Mouse (Mus musculus): ENCODE results near the gene Psma7.

Psma7 gene

DNA sequence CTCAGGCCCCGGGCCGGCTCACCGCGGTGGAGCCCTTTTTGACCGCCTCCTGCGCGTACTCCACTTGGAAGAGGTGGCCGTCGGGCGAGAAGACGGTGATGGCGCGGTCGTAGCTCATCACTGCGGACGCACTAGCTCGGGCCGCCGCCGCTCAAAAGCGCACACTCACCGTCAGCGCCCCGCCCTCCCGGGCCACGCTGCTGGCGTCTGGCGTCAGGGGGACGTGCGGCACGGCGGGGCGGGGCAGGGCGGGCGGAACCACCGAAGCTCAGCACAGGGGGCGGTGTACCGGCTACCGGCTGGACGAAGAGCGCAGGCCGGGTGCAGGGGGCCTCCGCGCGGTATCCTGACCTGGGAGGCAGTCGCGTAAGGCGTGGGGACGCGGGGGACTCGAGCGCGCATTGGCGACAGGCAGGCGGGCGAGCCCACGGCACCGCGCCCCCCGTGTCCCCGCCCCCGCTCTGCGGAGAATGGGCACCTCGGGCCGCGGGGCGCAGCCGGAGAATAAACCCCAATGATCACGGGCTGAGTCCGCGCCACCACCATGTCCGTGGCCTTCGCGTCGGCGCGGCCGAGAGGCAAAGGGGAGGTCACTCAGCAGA is at the start of gene Psma7, which contains the start of gene Ss18l1:
Psma7 (minus strand) TSS at position 178 of the 602 bp plus-strand sequence.
Ss18l1 (plus strand) TSS at position 254 of the 602 bp plus-strand sequence.
- DNase-seq (ENCODE audit: low spot score in 2 of 2) = peak; percentile 84 to 88

DNA sequence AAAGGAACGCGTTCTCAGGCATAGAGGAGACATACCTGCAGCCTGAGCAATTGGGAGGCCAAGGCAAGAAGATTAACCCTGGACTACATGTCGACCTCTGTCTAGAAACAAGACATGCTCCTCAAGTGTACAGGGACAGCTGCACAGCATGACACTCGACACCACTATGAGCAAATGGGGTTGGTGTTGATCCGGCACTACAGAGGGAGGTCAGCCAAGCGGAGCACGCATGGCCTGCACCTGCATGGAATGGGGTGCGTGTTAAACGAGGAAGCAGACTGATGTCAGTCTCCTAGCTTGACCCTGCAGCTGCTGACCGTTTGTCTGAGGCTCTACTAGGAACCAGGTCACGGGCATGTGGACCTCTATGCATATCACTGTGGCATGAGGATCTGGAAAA is 48.1 kb upstream of the Psma7 start:
- DNase-seq (ENCODE audit: low spot score in 2 of 2) = no peak

DNA sequence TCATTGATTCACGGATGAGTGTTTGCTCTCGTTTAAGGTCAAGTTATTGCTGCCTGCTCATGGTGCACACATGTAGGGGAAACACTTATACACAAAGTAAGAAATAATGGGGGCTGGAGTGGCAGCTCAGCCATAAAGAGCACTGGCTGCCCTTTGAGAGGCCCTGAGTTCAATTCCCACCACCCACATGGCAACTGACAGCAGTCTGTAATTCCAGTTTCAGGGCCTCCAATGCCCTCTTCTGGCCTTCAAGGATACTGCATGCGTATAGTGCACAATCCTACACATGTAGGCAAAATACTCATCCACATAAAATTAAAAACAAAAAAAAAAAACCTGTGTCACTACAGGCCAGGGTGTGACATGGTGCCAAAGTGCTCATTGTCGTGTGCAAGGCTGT is 45.2 kb upstream of the Psma7 start:
- no peak for DNase-seq (ENCODE audit: low spot score in 2 of 2)

DNA sequence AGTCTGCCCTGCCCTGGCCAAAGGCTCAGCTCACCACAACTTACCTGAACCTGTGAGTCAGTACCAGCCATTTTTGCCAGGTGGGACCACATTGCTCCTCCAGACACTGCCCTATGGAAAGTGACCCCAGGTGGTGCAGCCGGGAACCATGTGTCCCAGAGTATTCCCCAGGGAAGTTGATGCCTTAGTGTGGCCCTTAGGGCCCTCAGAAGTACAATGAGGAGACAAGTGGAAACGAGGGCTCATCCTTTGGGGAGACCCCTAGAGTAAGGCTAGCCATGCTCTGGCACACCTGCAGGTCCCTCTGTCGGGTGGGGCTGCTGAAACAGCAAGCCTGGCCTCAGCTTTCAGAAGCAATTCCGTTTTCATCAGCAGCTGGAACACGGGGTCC is 44.4 kb upstream of the Psma7 start:
- DNase-seq (ENCODE audit: low spot score in 2 of 2) = no peak

DNA sequence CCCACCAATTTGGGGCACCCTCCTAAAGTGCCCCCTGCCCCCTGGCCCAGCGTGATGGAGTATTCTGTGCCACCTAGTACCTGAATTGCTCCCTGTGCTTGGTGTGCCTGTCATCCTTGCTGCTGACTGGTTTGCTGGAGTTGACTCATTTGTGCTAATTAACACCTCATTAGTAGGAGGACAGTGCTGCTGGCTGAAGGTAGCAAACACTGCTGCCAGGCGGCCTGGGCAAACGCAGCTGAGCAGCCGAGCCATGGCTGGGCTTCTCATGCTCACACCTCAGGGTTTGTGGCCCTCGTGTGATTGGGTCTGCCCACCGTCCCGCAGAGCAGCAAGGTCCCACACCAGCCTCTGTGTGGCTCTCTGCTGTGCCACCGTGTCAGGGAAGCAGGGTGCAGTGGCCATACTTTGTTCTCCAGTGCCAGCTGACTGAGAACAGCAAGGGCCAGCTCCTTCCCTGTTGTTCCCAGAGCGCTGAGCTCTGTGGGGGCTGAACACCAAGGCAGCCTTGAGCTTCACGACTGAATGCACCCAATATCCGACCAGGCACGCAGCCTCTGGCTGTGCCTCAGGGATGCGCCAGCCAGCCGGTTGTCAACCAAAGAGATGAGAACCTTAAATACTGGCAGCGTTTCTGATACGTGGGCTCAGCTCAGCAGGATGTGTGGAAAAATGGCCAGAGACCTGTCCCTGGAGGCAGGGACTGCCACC is 43.8 kb upstream of the Psma7 start:
- DNase-seq (ENCODE audit: low spot score in 2 of 2) = no peak

DNA sequence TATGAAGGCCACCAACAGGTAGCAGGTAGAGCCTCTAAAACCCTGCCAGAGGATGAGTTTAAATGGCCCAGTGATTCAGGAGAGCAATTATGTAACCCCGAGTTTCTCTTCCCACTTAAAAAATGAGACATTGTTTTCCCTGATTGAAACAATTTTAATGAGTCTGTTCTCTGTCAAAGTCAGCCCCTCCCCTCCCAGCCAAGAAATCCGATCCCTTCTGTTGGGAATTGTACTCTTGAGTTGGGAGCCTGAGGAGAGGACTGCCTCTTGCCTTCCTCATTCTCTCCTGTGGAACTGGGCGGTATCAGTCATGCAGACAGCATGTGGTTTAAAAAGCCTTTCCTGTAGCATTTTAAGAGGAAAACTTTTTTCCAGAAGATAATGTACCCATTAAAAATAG is 42.3 kb upstream of the Psma7 start:
- DNase-seq (ENCODE audit: low spot score in 2 of 2) = no peak

DNA sequence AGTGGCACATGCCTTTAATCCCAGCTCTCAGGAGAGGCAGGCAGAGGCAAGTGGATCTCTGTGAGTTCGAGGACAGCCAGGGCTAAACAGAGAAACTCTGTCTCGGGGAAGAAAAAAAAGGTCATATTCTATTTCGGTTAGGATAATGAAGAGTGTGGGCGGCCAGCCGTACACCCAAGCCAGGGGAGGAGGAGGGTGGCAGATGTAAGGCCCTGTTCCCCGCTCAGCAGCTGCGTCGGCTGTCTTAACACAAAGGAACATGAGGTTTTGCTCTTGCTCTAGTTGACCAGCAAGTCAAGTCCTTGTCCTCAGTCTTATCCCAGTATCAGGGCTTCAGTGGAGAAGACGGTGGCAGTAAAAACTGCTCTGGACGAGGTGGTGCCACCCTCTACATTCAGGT is 40.8 kb upstream of the Psma7 start:
- no peak for DNase-seq (ENCODE audit: low spot score in 2 of 2)

DNA sequence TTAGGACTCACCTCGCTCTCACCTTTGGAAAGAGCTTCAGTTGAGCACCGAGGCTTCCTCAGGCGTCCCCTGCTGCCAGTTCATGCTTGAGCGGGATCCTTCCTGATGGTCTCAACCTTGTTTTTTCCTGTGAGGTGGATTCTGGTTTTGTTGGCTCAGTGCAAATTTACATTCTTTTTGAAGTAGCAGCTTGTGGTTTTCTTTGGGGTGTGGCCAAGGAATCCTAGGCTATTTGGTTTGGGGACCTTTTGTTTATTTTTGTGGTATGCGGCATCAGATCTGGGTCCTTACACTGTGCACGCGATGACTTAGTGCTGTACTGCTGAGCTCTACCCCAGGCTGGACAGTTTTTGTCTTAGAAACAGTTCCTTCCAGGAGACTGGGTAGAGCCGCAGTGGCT is 38.4 kb upstream of the Psma7 start:
- no peak for DNase-seq (ENCODE audit: low spot score in 2 of 2)

DNA sequence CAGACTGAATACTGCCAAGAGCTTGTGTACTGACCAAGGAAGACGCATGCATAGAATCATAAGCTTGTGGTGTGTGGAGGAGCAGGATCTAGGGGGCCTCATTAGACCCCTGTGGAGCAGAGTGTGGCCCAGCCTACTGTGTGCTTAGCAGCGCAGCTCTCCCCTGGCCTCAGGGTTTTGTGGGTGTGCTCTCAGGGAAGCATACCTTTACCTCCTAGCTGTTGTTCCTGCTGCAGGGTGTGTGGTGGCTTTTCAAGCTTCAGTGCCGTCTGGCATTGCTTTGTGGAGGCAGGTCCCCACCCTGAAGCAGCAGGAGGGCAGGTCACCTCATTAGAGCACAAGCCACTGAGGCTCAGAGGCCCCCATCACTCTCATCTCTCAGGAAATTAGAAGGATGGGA is 35.4 kb upstream of the Psma7 start:
- DNase-seq (ENCODE audit: low spot score in 2 of 2) = no peak

DNA sequence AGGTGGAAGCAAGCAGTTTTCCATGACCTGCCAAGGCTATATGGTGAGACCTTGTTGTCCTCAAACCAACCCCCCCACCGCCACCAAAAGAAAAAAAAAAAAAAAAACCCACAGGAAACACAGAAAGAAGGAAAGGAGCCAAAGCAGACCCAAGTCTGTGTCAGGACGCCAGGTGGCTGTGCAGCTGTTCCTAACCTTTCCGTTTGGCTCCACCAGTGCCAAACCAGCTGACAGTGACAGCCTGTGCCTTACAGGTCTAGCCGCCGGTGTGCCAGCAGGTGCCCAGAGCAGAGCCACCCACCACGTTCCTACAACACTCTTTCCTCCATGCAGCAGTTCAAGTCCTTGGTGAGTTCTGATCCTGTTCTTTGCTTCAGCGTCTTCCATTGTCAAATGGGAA is 30.7 kb upstream of the Psma7 start:
- DNase-seq (ENCODE audit: low spot score in 2 of 2) = no peak

DNA sequence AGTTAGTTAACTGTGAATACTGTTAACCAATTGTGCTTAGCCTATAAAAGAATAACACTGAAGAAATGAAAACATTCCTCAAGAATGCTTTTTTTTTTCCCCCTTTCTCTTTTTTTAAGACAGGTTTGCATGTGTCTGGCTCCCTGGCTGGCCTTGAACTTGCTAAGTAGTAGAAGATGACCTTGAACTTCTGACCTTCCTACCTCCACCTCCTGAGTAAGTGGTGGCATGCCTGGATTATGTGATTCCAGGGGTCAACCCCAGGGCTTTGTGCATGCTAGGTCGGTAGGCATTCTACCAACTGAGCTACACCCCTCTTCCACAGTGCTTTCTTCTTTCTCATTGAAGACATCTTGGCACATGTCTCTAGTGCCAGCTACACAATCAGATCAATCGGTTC is 29.4 kb upstream of the Psma7 start:
- no peak for DNase-seq (ENCODE audit: low spot score in 2 of 2)

DNA sequence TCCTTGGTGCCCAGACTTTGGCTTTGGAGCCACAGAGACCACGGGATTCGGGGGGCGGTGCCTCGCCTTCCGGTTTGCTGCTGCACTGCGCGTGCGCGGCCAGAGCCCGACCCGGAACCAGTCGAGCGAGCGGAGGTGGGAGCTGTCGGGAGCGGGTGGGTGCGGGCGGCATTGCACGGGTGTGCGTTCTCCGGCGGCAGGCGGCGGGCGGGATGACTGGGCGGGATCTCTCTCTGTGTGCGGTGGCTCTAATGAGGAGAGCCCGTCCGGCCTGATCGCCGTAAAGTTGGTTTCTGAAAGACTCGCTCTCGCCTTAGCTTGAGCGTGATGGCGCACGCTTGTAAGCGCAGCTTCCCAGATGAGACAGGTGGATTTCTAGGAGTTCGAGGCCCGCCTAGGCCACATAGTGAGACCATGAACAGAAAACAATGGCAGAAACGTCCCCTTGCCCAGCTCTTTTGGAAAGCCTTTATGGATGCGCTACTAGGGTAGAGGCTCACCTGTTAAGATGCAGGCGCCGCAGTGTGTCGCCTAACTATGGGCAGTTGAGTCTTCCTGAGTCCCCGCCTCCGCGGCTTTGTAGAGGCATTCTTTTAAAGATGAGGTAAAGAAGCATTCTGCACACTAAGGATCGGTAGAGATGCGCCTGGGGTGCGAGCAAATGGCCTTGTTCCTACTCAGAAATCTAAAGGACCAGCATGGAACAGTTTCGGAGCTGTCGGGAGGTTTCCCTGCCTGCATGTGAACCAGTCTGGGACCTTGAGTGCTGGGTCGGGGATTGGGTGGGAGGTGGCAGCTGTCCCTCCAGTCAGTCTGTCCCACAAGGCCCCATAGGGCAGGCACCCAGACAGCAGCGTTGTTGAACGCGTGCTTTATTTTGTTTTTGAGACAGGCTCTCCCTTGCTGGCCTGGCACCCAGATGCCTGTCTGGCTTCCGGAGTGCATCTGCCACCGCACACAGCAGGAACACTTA is 28.5 kb upstream of the Psma7 start, which contains the start of gene Mtg2:
Mtg2 (plus strand) TSS at position 108 of the 973 bp plus-strand sequence.
- peak; percentile 91 to 93 for DNase-seq (ENCODE audit: low spot score in 2 of 2)

DNA sequence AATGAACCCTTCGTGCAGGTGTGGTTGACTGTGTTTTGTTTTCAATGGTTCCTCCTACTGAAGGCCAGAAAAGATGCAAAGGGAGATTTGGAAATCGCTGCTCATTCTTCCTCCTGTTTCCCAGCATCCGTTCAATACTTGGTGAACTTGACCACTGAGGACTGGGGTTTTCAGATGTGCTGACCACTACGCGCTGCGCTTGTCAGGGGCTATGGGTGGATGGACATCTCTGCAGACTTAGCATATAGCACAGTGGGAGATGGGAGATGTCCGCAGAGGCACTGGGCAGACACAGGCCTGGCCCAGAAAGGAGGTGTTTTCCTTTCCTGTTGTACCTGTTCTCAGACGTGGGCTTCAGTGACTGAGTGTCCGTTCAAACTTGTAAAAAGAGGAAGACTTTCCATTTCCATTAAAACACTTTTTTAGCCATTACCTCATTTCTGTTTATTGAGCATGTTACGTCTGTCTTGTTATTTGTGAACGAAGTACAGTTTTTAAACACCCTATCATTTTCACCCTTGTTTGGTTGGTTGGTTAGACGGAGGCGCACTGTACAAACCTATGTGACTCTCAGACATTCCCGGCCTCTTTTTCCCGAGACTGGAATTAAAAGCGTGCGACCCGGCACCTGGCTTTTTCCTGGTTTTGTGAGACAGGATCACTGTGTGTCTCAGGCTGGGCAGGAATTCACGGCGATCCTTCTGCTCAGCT is 27.7 kb upstream of the Psma7 start:
- DNase-seq (ENCODE audit: low spot score in 2 of 2) = no peak

DNA sequence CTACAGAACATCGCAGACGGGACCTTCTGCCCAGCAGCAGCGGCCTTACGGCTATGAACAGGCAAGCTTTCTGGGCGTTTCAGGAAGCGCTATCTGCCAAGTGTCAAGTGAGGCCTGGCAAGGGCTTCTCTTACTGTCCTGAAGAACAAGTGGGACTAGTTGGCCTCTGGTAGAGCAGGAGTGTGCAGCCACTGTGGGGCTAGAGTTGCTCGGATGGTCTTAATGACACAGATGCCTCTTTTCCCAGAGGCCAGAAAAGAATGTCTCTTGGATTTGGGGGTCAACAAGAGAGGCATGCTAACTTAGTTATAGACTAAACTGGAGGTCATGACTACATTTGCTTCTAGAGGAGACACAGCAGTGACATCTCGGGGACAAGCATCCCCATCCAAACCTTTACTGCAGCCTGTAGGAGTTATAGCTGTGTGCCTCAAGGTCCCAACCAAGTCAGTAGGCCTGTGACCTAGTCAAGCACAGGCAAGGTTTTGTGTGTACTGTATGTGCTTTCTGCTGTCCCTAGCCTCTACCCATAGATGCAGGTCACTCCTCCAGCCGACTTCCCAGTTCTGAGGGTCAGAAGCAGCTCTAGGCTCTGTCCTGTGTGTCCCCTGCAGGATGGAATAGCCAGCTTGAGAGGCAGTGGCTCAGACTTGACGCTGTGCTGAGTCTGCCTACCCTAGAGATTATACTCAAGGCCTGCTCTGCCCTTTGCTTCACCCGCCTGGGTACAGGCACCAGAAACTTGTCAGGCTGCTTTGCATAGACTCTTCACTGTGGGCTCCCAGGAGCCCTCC is 21.3 kb upstream of the Psma7 start:
- no peak for DNase-seq (ENCODE audit: low spot score in 2 of 2)

DNA sequence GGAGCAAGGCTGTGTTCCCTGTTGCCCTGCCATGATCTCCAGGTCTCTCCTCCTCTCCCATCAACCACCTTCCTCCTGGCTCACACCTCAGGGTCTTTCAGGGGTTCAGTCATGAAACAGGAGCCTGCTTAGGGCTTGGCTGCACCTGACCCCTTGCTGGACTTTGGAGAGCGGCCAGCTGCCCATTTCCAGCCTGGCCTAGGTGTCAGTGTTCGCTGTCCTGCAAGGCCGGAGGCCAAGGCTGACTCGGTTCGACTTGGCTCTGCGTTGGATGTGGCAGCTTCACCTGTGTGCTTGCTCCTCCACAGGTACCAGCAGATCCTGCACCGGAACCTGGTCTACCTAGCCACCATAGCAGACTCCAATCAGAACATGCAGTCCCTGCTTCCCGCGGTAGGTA is 10.8 kb upstream of the Psma7 start:
- DNase-seq (ENCODE audit: low spot score in 2 of 2) = no peak

DNA sequence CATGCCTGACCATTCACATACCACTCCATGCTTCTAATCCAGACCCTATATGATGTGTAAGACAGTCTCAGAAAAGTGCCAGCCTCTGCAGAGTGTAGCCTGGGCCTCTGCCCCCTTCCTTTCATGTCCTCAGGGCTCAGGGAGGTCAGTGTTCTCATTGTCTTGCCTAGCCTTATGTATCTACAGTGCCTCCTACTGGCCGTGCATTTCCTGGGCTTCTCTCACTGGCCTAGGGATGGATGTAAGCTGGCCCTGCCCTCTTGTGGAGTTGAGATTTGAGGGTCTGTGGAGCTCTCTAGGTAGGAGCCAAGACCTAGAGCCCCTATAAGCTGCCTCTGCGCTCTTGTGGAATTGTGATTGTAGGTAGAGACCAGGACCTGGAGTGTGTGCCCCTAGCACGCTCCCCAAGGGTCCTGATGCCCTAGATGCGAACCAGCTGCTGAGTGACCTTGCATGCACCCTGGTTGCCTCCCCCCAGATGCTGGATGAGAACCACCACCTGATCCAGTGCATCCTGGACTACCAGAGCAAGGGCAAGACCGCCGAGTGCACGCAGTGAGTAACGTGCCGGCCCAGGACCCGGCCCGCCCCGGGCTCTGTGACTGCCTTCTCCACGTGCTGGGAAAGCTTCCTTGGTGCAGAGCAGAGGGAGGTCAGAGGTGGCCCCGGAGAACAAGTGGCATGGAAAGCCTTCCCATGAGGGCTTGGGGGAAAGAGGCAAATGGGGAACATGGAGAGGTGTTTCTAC is 9.9 kb upstream of the Psma7 start:
- no peak for DNase-seq (ENCODE audit: low spot score in 2 of 2)

DNA sequence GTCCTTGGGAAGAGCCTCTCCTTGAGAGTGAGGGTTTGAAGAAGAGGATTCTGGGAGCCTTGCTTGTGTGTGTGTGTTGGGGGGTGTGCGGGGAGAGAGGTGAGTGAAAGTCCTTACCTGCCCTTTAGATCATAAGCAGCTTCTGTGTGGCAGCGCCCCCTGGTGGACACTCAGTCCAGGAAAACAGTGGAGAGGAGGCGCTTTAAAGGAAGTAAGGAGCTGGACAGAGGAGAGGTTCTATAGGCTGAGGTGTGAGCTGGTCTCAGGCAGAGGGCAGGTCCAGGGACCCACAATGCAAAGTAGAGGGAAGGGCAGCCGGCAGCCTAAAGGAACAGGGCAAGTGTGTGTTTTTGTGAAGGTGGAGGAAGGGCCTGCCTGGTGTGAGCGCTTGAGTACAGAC is 8.8 kb upstream of the Psma7 start:
- DNase-seq (ENCODE audit: low spot score in 2 of 2) = peak; percentile 67 to 68

DNA sequence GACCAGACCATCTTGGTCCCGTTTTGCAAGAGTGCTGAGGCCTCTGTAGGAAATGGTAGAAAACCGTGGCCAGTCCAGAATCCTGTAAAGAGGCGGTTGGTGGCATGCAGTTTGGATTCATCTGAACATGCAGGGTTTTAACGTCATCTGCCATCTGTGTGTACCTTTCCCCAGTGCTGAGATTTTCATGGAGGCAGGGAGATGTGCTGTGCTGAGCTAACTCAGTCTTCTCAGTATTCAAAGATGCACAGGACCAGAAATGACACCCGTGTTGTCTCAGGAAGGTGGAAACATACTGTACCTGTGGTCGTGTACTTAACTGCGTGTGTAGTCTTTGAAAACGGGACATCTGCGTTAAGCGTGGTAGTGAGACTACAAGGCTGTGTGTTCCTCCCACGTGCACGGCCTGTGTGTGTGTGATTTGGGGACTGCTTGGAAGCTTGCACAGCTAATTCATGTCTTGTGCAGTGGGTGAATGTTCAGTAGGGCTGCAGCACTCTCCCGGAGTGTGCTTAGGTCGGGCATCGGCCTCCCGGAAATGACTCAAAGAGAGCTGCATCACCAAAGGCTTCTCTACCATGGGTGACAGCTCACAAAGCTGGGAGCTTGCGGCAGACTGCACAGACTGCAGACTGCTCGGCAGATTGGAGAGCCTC is 5.9 kb upstream of the Psma7 start:
- peak; percentile 59 to 71 for DNase-seq (ENCODE audit: low spot score in 2 of 2)

DNA sequence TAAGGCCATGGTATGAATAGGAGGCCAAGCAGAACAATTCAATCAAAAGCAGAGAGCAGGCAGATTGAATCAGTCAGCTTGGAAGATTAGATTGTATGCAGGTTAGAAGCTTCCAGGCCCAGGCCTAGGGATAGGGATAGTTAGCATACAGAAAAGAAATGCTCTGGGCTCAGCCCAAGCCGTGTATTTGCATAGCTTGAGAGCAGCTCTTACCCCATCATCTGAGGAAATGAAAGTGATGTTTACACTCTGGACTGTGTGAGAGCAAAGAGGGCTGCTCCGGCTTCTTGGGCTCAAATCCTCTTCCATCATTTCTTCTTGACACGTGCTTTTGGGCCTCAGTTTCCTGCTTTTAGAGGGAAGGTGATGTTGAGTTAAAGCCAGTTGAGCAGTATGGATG is 5.3 kb upstream of the Psma7 start:
- no peak for DNase-seq (ENCODE audit: low spot score in 2 of 2)

DNA sequence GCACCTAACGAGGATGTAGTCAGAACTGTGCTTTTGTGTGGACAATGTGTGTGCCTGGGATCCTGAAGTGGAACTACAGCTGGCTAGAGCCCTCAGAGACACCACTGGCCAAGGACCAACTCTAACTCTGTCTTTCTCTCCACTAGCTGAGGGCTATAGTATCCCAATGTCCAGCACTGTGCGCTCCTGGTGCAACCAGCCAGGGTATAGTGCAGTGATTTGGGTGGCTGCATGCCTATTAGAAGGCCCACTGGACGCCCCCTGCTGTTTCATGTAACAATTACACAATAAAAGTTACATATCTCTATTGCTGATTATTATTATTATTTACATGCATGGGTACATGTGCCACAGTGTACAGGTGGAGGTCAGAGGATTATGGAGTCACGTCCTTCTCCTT is 3.0 kb upstream of the Psma7 start:
- no peak for DNase-seq (ENCODE audit: low spot score in 2 of 2)

Data from right cerebral cortex, postnatal 36 days (tissue).